Mouse (Mus musculus) cerebellum, adult 2 months (tissue): ENCODE results near the gene Zbtb8a. TPM values are rescaled to one million over a fixed set of nuclear protein-coding genes. Genes with fewer than 3 reads are reported as not detected.
"Not testable (repeated sequence)": the region's sequence is repeated elsewhere in the genome, so short reads cannot be mapped to it uniquely, and the experiment has no call there.

ENCODE experiments used
- DNase-seq, 2 experiments: peaks; one replicate each; pipeline ENCODE4 v3.0.0; 2021
- H3K27ac ChIP-seq: fragments of 200-500 bp; 2 replicates; pipeline ENCODE4 v1.5.1; 2012; ENCODE audit warnings: low read length, control low read depth, inconsistent platforms; ENCODE audit not compliant: insufficient read depth
- H3K27me3 ChIP-seq: fragments of 200-500 bp; 2 replicates; pipeline ENCODE4 v1.6.1; 2012; ENCODE audit warnings: inconsistent platforms, mild to moderate bottlenecking, low read length, moderate library complexity; ENCODE audit not compliant: control insufficient read depth, insufficient read depth
- H3K4me1 ChIP-seq: fragments of 200-500 bp; 2 replicates; pipeline ENCODE4 v1.6.1; 2011; ENCODE audit warnings: low read length; ENCODE audit not compliant: control insufficient read depth, insufficient read depth
- H3K4me3 ChIP-seq: fragments of 200-500 bp; replicated peaks from 2 replicates; pipeline ENCODE3; 2011; ENCODE audit warnings: mild to moderate bottlenecking, low read depth, low read length, control low read depth; ENCODE audit not compliant: insufficient read depth
- CTCF ChIP-seq: fragments of 200-500 bp; IDR thresholded peaks from 2 replicates; pipeline ENCODE4 v1.5.1; 2011; ENCODE audit warnings: low read depth, mild to moderate bottlenecking, control low read depth, low read length, moderate library complexity, borderline replicate concordance; ENCODE audit not compliant: insufficient read depth
- POLR2A ChIP-seq: fragments of 200-500 bp; IDR thresholded peaks from 2 replicates; pipeline ENCODE4 v1.6.1; 2011; ENCODE audit warnings: low read length, control low read depth, borderline replicate concordance; ENCODE audit not compliant: insufficient read depth
- WGBS: fragments of 180-500 bp; shearing (Covaris S2); methylation state at CpG from one replicate; pipeline ENCODE4 v1.1.7; 2018; 5-methylcytosine and 5-hydroxymethylcytosine counted together
- polyA plus RNA-seq: library from polyadenylated mRNA; depleted of rRNA; stranded (reverse); fragments of >200 nt; gene quantifications from 2 replicates; pipeline ENCODE4 v1.2.3, GENCODE M21; 2012; rRNA removed

The Zbtb8a gene
- 10.6 and 12.9 TPM in 2 replicates for polyA plus RNA-seq

DNA sequence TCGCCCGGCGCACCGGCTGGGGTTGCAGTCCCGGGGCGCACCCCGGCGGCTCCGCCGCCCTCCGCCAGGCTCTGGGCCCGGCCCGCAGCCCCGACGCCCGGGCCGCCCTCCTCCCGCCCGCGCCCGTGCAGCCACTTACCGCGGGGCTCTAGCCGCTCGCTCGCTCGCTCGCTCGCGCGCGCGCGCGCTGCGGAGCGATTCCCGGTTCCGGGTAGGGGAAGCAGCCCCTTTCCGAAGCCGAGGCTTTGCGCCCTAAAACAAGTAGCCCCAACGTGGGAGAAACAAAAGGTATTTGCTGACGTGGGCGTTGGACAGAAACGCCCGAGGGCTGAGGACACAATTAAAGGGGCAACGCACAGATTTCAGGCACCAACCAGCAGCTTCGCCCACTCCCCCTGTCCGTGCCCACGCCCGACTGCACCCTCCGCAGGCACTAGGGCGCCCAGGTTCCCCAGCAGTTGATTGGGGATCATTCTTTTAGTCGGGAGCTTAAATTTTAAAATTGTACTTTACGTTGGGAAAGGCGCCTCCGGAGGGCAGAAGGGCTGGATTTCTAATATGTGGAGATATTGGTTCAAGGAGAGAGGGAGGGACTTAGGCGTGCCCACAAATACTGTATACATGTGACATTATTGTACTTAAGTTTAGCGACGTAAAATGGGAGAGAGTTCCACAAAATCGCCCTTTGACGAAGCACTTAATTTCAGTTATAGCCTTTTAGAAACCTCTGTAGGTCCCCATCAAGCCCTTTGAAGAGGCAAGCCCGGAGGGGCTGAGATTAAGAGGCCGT is at the start of gene Zbtb8a:
Zbtb8a (minus strand) TSS at position 516 of the 790 bp plus-strand sequence.
- peak within 1 kb of the TSS; percentile 16 for H3K27ac ChIP-seq
- DNase-seq = peak; percentile 61 to 64
- peak within 1 kb of the TSS; percentile 94 for H3K4me3 ChIP-seq
- WGBS = 3% methylated on average over 59 of the region's 65 CpGs
- no peak for TF ChIP-seq POLR2A
- TF ChIP-seq CTCF = 0 out of 2 replicates have a peak, but pooled peaks have one; percentile 13
- H3K27me3 ChIP-seq = no peaks in the 10 kb centered on the region
- H3K4me1 ChIP-seq = no peaks in the 10 kb centered on the region; the same call in 1 of the 2 replicates

DNA sequence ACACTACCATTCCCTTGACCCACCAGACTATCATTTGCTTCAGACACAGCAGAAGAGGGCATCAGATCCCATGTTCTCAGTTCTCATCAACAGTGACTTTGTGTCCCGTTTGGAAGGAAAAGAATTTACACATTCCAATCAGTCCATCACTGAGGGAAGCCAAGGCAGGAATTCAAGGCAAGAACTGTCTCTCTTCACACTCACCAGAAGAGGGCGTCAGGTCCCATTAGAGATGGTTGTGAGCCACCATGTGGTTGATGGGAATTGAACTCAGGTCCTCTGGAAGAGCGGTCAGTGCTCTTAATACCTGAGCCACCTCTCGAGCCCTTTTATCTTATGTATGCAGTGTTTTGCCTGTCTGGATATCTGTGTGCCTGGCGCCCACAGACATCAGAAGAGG is 40.4 kb upstream of the Zbtb8a start:
- 73% methylated on average over 5 of the region's 5 CpGs for WGBS
- TF ChIP-seq CTCF = no peak
- no peak for TF ChIP-seq POLR2A

DNA sequence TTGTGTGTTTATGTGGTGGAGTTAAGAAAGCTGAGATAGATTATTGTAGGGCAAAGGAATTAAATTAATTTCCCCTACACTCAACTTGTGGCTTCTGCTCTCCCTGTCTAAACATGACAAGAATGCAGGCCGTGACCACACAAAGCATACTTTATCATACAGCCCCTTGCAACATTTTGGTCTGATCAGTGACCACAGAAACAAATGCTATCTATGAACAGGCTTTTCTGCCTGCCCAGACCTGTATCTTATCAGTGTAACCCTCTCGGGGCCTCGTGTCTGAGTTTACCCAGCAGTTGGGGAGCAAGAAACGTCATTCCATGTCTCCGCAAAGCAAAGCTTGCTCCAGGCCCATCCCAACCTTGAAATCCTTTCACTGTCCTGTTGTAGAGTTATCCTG is 38.6 kb upstream of the Zbtb8a start:
- 86% methylated on average over 5 of the region's 5 CpGs for WGBS
- TF ChIP-seq POLR2A (no peak), CTCF (no peak)

More for the DNA sequence above, 40.4 kb upstream of the Zbtb8a start:
- Histone ChIP-seq H3K27ac (no peak overlapping the region), H3K4me3 (no peak overlapping the region), H3K27me3 (no peaks in the 10 kb centered on the region), H3K4me1 (no peaks in the 10 kb centered on the region)
- DNase-seq = no peak

DNA sequence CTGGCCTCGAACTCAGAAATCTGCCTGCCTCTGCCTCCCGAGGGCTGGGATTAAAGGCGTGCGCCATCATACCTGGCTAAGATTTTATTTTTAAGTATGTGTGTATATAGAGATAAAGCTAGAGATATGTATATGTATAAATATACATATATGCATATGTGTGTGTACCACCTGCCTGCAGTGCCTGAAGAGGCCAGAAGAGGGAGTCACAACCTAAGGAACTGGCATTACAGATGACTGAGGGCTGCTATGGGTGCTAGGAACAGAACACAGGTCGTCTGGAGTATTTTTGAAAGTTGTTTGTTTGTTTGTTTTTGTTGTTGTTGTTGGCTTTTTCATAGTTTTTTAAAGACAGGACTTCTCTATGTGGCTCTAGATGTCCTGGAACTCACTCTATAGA is 38.0 kb upstream of the Zbtb8a start:
- DNase-seq = no peak
- Histone ChIP-seq H3K4me1 (no peaks in the 10 kb centered on the region), H3K27me3 (no peaks in the 10 kb centered on the region), H3K4me3 (no peak overlapping the region), H3K27ac (no peak overlapping the region)
- no peak for TF ChIP-seq POLR2A
- TF ChIP-seq CTCF = no peak
- WGBS = 93% methylated on average over 5 of the region's 5 CpGs

More for the DNA sequence above, 38.6 kb upstream of the Zbtb8a start:
- Histone ChIP-seq H3K4me1 (no peaks in the 10 kb centered on the region), H3K4me3 (no peak overlapping the region), H3K27me3 (no peaks in the 10 kb centered on the region), H3K27ac (no peak overlapping the region)
- DNase-seq = no peak

DNA sequence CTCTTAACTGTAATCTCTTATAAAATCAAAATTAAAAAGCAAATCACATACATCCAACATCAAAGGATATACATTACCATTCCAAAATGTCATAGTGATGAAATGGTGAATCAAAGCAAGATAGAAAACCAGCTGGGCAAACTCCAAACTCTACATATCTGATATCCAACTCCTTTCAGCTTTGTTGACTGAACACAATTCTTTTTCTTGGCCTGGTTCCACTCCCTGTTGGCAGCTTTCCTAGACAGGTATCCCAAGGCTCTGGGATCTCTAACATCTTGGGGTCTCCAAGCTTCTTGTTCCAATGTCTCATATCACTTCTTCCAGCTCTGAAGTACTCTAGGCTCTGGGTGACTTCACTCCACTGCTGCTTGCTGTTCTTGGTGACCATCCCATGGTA is 33.1 kb upstream of the Zbtb8a start:
- DNase-seq = no peak
- H3K4me1 ChIP-seq = no peaks in the 10 kb centered on the region
- no peaks in the 10 kb centered on the region for H3K27me3 ChIP-seq
- no peak overlapping the region for H3K27ac ChIP-seq
- TF ChIP-seq CTCF (no peak), POLR2A (no peak)
- no peak overlapping the region for H3K4me3 ChIP-seq

DNA sequence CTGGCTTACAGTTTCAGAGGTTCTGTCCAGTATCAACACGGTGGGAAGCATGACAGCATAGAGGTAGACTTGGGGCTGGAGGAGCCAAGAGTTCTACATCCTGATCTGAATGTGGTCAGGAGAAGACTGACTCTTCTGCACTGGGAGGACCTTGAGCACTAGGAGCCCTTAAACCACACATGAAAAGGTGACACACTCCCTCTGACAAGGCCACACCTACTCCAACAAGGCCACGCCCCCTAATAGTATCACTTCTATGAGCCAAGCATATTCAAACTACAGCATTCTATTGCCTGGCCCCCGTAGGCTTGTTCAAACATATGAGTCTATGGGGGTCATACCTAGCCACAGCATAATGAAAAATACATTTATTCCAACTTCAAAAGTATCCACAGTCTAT is 32.6 kb upstream of the Zbtb8a start:
- WGBS = 91% methylated on average over 3 of the region's 3 CpGs
- not testable (repeated sequence) for DNase-seq, H3K4me3 ChIP-seq, H3K4me1 ChIP-seq, H3K27me3 ChIP-seq, H3K27ac ChIP-seq

DNA sequence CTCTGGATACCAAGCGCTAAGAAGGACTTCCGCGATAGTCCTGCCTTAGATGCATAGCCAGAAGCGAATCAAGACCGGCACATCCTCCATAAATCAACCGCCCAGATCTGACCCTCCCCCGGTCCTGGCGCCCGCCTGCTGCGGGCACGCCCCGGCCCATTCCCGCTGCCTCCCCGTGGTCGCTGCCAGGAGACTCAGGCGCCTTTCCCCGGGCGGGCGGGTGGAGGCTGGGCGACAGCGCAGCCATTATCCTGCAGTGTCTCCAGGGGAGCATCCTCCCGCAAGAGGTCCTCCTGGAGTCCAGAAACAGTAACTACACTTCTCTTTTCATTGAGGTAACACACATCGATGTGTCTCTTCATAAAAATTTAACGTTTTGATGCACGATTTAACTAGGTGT is 28.5 kb upstream of the Zbtb8a start:
- Histone ChIP-seq H3K27me3 (no peaks in the 10 kb centered on the region), H3K4me3 (peak overlapping the region; percentile 42), H3K4me1 (no peaks in the 10 kb centered on the region), H3K27ac (no peak overlapping the region)
- TF ChIP-seq POLR2A (no peak), CTCF (peak; percentile 51; the same call in 1 of the 2 replicates)
- WGBS = 4% methylated on average over 25 of the region's 25 CpGs
- peak; percentile 33 for DNase-seq

DNA sequence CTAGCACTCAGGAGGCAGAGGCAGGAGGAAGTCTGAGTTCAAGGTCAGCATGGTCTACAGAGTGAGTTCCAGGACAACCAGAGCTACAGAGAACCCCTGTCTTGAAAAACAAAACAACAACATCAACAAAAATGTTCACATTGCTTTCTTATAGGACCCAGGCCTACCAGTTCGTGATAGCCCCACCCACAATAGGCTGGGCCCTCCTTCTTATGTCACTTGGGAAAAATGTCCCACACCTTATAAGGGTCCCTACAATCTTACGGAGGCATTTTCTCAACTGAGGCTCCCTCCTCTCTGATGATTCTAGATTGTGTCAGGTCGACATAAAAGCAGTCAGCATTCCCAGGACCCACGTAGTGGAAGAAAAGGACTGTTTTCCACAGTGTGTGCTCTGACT is 21.9 kb upstream of the Zbtb8a start:
- H3K27me3 ChIP-seq = no peaks in the 10 kb centered on the region
- H3K27ac ChIP-seq = no peak overlapping the region
- no peaks in the 10 kb centered on the region for H3K4me1 ChIP-seq
- 84% methylated on average over 4 of the region's 4 CpGs for WGBS
- no peak for DNase-seq
- no peak for TF ChIP-seq CTCF
- TF ChIP-seq POLR2A = no peak
- H3K4me3 ChIP-seq = no peak overlapping the region
